Mouse (Mus musculus) forelimb bud, embryonic 11.5 days (tissue): ENCODE results near the gene Lrrc1.

ENCODE experiments used
- DNase-seq: peaks from one replicate; pipeline ENCODE4 v3.0.0-alpha.2; 2012; ENCODE audit warnings: low read depth, low spot score

The Lrrc1 gene

GRCm38 (mm10) chr9:77463861-77464260, 80.8 kb downstream of the Lrrc1 start:
- DNase-seq, result no peak

- DNase-seq, result no peak
Measured at GRCm38 (mm10) chr9:77463195-77463594, 81.5 kb downstream of the Lrrc1 start.

GRCm38 (mm10) chr9:77461371-77461915, 83.2 kb downstream of the Lrrc1 start:
- DNase-seq, result no peak

GRCm38 (mm10) chr9:77460408-77460807, 84.3 kb downstream of the Lrrc1 start:
- no peak for DNase-seq

- DNase-seq, result no peak
Measured at GRCm38 (mm10) chr9:77459365-77459764, 85.3 kb downstream of the Lrrc1 start.

GRCm38 (mm10) chr9:77456169-77456826, 88.4 kb downstream of the Lrrc1 start:
- no peak for DNase-seq

- DNase-seq, result no peak
Measured at GRCm38 (mm10) chr9:77455439-77456168, 89.1 kb downstream of the Lrrc1 start.

- DNase-seq, result no peak
Measured at GRCm38 (mm10) chr9:77452046-77452807, 92.4 kb downstream of the Lrrc1 start.

GRCm38 (mm10) chr9:77450447-77450846, 94.2 kb downstream of the Lrrc1 start:
- DNase-seq, result no peak

GRCm38 (mm10) chr9:77444876-77445275, 99.8 kb downstream of the Lrrc1 start:
- DNase-seq, result no peak

- DNase-seq, result no peak
Measured at GRCm38 (mm10) chr9:77439371-77439770, 105.3 kb downstream of the Lrrc1 start.

GRCm38 (mm10) chr9:77438836-77439271, 105.8 kb downstream of the Lrrc1 start:
- DNase-seq, result no peak

GRCm38 (mm10) chr9:77437131-77437530, 107.5 kb downstream of the Lrrc1 start:
- DNase-seq, result no peak

GRCm38 (mm10) chr9:77434965-77435364, 109.7 kb downstream of the Lrrc1 start:
- no peak for DNase-seq

GRCm38 (mm10) chr9:77433476-77433875, 111.2 kb downstream of the Lrrc1 start:
- DNase-seq, result no peak

GRCm38 (mm10) chr9:77432030-77432429, 112.6 kb downstream of the Lrrc1 start:
- no peak for DNase-seq

- no peak for DNase-seq
Measured at GRCm38 (mm10) chr9:77430413-77431087, 114.1 kb downstream of the Lrrc1 start.

- DNase-seq, result no peak
Measured at GRCm38 (mm10) chr9:77429230-77430015, 115.2 kb downstream of the Lrrc1 start.

- no peak for DNase-seq
Measured at GRCm38 (mm10) chr9:77428748-77429140, 115.9 kb downstream of the Lrrc1 start.

GRCm38 (mm10) chr9:77428115-77428747, 116.4 kb downstream of the Lrrc1 start:
- DNase-seq, result peak; percentile 12
